In genomic region chr5:136905630-136906029, GRCm38 (mm10) we compare ENCODE assay signal across 10 mouse cellular contexts. TPM values are rescaled to one million over a fixed set of nuclear protein-coding genes. Genes with fewer than 3 reads are reported as not detected.
A peak's percentile ranks its signal among the peaks of the same experiment; 100 is the strongest.
DNase-seq lines count a peak whose midpoint lies in the region; TF ChIP-seq lines count a peak whose summit lies in the region.
"Had no signal": no experiment of that assay in that cellular context is flagged by ENCODE, and none has a peak within 500 bp of the region (broad histone marks: within the 10 kb centered on the region; RNA-seq: fewer than 3 reads in every experiment).

No protein-coding gene starts in this region.

- H3K36me3 ChIP-seq in kidney, adult 2 months (ENCODE audit: control insufficient read depth, insufficient read depth, low read length) = no peaks in the 10 kb centered on the region
- no peaks in the 10 kb centered on the region for H3K36me3 ChIP-seq in ES-E14 (ENCODE audit: control insufficient read depth, insufficient read depth, low read length, poor library complexity, severe bottlenecking)

- DNase-seq in kidney, adult 2 months = peak; percentile 22
- DNase-seq in kidney, adult 9 months = no peak
- DNase-seq in B cell, adult 2 months = peak; percentile 72 to 73
- peak; percentile 58 for DNase-seq in ES-E14 (ENCODE audit: low read depth, low spot score)
- DNase-seq in lung, postnatal 36 days = peak; percentile 54
- DNase-seq in urinary bladder, adult 2 months (ENCODE audit: low spot score) = no peak
- DNase-seq in cerebellum, adult 11 months = no peak
- DNase-seq in cerebellum, adult 11-12 months = no peak

- 53% methylated on average over 7 of the region's 7 CpGs for WGBS in kidney, adult 2 months

- peaks cover 8% of the 10 kb centered on the region; the same call in 1 of the 2 replicates for H3K4me1 ChIP-seq in kidney, adult 2 months (ENCODE audit: control insufficient read depth, insufficient read depth, low read length)
- 0 out of 4 replicates have a peak, but pooled peaks cover 0 to 2% of the 10 kb centered on the region in 2 experiments for H3K4me1 ChIP-seq in ES-E14 (ENCODE audit: control insufficient read depth in 2 of 2, insufficient read depth in 2 of 2, low read length in 2 of 2, poor library complexity in 1 of 2)

- TF ChIP-seq CTCF in kidney, adult 2 months (conservative IDR thresholded peaks at IDR 0.05; ENCODE audit: insufficient read depth, insufficient read length, low read depth, low read length) = peak; percentile 52

- in situ Hi-C loops in ES-E14 (cut with MboI; ENCODE audit: low sequenced_read_pairs in 2 of 2, unreplicated experiment in 2 of 2) = no loop called here

- H3K9ac ChIP-seq in ES-E14 (ENCODE audit: insufficient read depth, low read depth, low read length, poor library complexity, severe bottlenecking) = no peak overlapping the region
- H3K9ac ChIP-seq: forebrain, embryonic 12.5 days had no signal

- H3K4me3 ChIP-seq in kidney, adult 2 months (ENCODE audit: insufficient read depth, low read depth, low read length) = no peak overlapping the region
- H3K4me3 ChIP-seq in ES-E14 (ENCODE audit: insufficient read depth in 1 of 2, low read depth in 1 of 2, low read length in 2 of 2, poor library complexity in 1 of 2, severe bottlenecking in 1 of 2) = no peak overlapping the region
- H3K4me3 ChIP-seq: forebrain, embryonic 12.5 days had no signal

- no peak for TF ChIP-seq POLR2A in kidney, adult 2 months (IDR thresholded peaks at IDR 0.05; ENCODE audit: low read depth, low read length)

- H3K27ac ChIP-seq in kidney, adult 2 months (ENCODE audit: insufficient read depth, low read depth, low read length) = no peak overlapping the region
- no peak overlapping the region for H3K27ac ChIP-seq in ES-E14 (ENCODE audit: insufficient read depth, low read depth, low read length, poor library complexity, severe bottlenecking)
- H3K27ac ChIP-seq: forebrain, embryonic 12.5 days; macrophage had no signal

- H3K27me3 ChIP-seq in kidney, adult 2 months (replicated peaks; ENCODE audit: control insufficient read depth, insufficient read depth, low read length) = no peaks in the 10 kb centered on the region
- H3K27me3 ChIP-seq: forebrain, embryonic 12.5 days had no signal

- H3K9me3 ChIP-seq in ES-E14 (ENCODE audit: control insufficient read depth, insufficient read depth, low read depth, low read length) = no peaks in the 10 kb centered on the region

TF ChIP-seq in ES-E14, 5 proteins besides CTCF, POLR2A, EP300 and RAD21:
- TF ChIP-seq MAFK (IDR thresholded peaks at IDR 0.05; ENCODE audit: insufficient read depth, low read depth, low read length) = no peak
- no peak for TF ChIP-seq HCFC1 (IDR thresholded peaks at IDR 0.05; ENCODE audit: borderline replicate concordance, insufficient read depth, low read length)
- no peak for TF ChIP-seq ZNF384 (IDR thresholded peaks at IDR 0.05; ENCODE audit: low read depth, low read length)
- no peak for TF ChIP-seq CHD2 (IDR thresholded peaks at IDR 0.05; ENCODE audit: low read depth, low read length)
- no peak for TF ChIP-seq ZC3H11A (IDR thresholded peaks at IDR 0.05; ENCODE audit: borderline replicate concordance, low read depth, low read length)

RNA-seq across cellular contexts. Expression of gene Ift22, which starts 2.3 kb away (rescaled TPM):
- polyA plus RNA-seq in kidney, adult 2 months (2012; rRNA removed) = 23.3 and 26.5 TPM in 2 replicates
- total RNA-seq in ES-E14 (2012; rRNA removed) = 15.9 and 18.3 TPM in 2 replicates
- 22.5 and 22.6 TPM in 2 replicates for polyA plus RNA-seq in urinary bladder, adult 2 months (2012; rRNA removed)

RNA-seq across cellular contexts. Expression of gene Col26a1, which starts 22.6 kb away (rescaled TPM):
- polyA plus RNA-seq in kidney, adult 2 months (2012; rRNA removed) = 5.6 and 8.5 TPM in 2 replicates
- total RNA-seq in ES-E14 (2012; rRNA removed) = 2.9 and 5.8 TPM in 2 replicates
- 0.15 and 0.48 TPM in 2 replicates for polyA plus RNA-seq in urinary bladder, adult 2 months (2012; rRNA removed)
- polyA plus RNA-seq: macrophage had no signal

RNA-seq across cellular contexts. Expression of gene Fis1, which starts 47.4 kb away (rescaled TPM):
- 276 and 313 TPM in 2 replicates for polyA plus RNA-seq in kidney, adult 2 months (2012; rRNA removed)
- 106 and 114 TPM in 2 replicates for total RNA-seq in ES-E14 (2012; rRNA removed)
- 190 and 203 TPM in 2 replicates for polyA plus RNA-seq in urinary bladder, adult 2 months (2012; rRNA removed)

Comparison
In these comparisons a context has a peak if more than half of its experiments do, and no peak if none do; other contexts are left out.
1. DNase-seq: peak in kidney, adult 2 months (single experiment), B cell, adult 2 months (2 of 2), ES-E14 (single experiment) and lung, postnatal 36 days (single experiment); none in kidney, adult 9 months (single experiment), urinary bladder, adult 2 months (single experiment), cerebellum, adult 11 months (single experiment) and cerebellum, adult 11-12 months (single experiment).